Mouse (Mus musculus) heart, adult 11 months (tissue): ENCODE data around the gene Gpr156.

Source experiments
- DNase-seq: peaks from one replicate; pipeline ENCODE4 v3.0.0; 2022

Gene Gpr156

DNA sequence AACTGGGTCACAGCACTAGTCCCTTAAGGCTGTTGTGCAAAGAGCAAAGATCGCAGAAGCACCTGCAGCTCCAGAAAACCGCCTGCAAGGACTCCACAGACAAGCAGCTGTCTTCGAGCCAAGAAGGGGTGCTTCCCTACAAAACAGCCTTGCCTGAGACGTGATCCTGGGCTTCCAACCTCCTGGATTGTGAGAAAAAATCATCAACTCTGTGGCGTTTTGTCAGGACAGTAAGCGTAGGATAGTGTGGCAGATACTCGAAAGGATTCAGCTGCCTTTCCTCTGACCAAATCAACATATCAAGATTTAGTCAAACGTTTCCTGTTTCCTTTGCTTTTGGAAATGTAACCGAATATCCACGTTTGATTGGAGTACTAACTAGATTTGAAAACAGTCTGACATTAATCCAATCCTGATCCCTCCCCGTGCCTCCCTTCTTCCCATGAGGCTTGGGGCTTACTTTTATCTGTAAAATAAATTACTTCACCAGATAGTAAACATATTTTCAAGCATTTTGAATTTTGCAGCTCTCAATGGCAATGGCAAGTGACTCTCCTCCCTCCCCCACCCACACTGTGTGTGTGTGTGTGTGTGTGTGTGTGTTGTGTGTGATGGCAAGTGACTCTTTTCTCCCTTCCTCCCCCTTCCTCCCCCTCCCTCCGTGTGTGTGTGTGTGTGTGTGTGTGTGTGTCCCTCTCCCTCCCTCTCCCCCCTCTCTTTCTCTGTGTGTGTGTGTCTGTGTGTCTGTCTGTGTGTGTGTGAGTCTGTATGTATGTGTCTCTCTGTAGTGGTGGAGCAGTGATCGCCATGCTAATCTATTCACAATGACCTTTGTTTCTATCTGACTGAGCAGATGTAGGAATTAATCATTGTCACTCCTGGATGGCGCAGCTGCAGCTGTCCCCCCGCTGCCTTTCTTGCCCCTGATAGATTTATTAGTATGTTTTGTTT, 47.3 kb downstream of the Gpr156 start:
- DNase-seq: peak; percentile 76

DNA sequence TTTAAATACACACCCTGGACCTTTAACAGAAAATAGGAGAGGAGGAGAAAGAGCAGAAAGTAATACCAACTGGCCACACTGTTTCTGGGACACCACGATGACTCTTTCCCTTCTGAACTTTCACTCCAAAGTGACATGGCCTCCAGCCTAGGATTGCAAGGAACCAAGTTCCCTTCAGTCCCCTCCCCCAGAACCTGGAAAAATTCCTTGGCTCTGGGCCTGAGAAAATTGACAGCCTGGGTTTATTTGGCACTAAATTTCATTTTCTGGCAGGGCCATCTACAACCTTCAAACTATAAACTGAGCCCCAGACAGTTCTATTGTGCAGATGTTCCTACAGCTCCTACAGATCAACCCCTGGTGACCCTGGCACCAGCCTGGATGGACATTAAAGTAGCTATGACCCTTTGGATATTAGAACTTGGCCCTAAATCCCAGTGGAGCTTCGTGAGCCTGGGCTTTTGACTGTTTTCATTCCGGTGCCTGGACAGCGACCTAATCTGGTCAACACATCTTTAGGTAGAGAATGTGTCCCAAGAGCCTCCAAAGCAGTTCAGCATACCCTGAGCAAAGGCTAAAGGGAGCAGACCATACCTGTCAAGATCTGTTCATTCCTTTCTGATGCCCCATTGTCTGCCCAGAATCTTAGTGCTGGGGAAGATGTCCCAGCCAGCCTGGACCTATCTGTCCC, 48.2 kb downstream of the Gpr156 start:
- peak; percentile 75 for DNase-seq

DNA sequence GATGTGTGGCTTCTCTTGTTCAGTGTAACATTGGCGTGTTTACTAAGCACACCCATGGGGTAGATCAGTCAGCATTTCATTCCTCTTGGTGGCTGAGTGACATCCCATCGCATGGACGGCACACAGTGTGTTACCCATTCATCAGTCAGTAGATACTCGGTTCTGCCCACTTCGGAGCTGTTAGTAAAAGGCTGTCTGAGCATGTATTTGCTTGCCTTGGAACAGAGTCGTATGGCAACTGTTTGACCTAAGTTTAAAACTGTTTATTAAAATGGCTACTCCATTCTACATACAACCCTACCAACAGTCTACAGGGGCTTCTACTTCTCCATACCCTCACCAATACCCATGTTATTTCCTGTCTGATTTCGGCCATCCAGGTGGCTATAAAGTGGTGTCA, 50.6 kb downstream of the Gpr156 start:
- DNase-seq: peak; percentile 55

DNA sequence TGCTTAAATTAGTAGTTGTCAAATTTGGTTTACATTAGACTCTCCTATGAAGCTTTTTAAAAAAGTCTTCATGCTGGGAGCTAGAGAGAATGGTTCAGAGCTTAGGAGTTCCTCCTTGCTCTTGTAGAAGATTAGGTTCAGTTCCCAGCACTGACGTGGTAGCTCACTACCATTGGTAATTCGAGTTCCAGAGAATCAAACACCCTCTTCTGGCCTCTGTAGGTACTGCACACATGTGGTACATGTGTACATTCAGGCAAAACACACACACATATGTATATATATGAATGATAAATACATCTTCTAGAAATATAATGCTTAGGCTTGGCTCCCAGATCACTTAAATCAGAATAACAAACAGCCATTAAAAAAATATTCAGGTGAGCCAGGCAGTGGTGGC, 51.1 kb downstream of the Gpr156 start:
- peak; percentile 22 for DNase-seq

DNA sequence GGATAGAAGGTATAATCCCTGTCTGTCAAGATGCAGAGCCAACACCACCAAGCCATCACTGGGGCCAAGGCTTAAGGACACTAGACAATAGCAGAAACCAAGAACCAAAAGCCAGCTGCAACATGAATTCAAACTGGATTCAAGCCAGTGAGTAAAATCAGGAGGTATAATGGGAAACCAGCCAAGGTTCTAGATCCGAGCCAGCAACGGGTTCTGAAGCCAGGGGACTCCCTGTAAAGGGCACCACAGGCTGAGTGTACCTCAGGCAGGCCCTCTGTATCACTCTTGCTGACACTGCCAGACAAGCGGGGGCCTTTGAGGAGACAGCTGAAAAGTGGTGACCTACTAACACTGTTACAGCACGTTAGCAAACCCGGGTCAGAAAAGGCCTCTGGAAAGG, 55.2 kb downstream of the Gpr156 start:
- peak; percentile 85 for DNase-seq

DNA sequence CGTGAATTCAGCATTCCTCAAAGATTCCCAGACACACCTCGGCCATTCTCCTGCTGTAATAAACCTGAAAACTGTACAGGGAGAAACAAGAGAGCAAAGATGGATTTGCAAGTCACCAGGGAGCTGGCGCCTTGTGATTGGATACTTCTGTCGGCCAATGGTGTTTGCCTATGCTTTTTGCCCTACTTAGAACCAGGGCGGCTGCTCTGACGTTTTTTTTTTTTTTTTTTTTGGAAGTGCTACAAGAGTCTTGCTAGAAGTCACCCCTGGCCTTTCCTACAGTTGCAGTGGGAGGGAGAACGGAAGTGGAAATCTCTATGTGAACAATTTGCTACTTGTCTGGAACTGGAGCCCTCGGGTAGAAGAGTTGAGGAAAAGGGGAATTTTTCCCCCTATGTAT, 56.1 kb downstream of the Gpr156 start:
- DNase-seq: peak; percentile 39

DNA sequence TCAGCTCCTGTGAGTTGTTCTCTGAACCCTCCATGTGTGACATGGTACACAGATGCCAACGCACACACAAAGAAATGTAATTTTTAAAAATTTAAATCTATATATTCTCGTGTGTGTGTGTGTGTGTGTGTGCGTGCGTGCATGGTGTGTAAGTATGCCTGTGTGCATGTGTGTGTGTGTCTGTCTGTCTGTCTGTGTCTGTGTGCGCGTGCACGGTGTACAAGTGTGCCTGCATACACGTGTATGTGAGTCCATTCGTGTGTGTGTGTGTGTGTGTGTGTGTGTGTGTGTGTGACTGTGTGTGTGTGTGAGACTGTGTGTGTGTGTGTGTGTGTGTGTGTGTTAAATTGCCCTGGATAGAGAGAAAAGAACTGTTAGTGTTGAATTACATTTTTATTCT, 56.9 kb downstream of the Gpr156 start:
- DNase-seq: peak; percentile 12

DNA sequence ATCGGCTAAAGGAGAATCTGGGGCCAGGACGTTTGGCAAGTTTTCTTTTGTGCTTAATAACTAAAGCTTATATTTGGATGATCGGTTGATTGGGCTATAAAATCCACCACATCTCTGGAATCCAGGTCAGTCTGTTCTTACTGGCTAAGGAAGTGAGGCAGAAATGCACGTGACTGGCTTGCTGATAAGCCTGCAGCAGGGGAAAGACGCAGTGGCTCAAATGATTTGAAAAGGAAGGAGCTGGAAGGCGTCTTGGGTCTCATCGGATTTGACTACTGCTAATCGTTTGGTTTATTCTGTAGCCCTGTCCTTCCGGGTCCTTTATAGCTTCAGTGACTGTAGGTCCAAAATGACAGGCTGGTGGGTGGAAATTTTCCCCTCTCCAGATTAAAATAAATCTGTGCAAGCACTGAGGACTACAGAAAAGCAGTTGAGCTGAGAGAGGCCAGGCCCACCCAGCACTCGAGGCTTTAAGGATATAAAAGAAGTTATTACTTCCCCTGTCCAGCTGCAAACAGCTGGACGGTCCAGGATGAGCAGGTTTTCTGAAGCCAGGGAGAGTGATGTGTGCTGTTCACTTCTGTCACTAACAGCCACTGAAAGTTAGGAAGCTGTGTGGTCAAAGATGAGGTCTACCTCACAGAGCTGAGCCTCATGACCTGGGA, 57.7 kb downstream of the Gpr156 start:
- peak; percentile 96 for DNase-seq

DNA sequence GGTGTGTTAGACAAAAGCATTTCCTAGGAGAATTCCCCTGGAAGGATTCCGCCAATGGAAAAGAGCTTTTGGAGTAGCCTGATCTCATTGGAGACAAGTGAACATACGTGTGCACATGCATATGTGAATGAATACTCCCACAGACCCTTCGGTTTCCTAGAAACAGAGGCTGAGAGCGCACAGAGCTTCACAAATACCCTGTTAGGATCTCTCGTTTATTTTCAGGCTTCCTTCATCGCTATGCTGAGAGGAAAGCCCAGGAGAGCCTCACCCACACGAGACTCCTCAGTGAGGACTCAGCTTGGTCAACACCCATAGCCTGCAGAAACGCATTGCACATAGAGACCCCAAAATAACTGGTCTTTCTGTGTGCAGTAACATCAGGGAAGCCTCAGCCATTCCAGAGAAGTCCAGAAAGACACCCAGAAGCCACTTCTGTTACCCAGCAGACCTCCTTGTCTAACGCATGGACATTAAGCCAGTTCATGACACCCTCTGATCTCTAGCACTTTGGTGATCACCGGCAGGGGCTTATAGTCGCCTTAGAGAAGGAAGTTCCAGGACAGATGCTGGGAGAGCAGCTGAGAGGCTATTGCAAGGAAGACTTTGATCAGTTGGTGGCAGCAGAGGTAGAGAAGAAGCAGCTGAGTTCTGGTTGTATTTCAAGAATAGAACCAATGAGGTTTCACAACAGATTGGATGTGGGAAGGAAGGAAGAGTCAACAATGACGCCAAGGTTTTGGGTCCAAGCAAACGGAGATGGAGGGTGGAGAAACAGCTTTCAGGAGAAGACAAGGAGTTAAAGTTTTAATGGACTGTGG, 58.4 kb downstream of the Gpr156 start:
- DNase-seq: peak; percentile 89

DNA sequence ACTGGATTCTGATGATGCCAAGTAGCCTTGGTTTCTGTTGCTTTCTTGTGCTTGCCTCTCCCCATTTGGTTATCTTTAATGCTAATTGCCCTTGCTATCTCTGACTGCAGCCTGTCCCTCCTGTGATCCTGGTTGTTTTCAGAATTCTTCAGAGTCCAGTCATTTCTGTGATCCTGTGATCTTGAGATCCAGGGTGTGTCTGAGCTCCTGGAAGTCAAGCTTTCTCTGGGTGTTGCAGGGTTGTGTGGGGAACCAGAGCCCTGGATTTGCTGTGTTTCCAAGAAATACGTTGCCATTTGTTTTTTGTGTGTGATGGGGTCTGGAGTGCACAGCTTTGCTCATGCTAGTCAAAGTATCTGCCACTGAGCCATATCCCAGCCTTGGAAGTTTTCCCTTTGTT, 65.6 kb downstream of the Gpr156 start:
- DNase-seq: peak; percentile 5

DNA sequence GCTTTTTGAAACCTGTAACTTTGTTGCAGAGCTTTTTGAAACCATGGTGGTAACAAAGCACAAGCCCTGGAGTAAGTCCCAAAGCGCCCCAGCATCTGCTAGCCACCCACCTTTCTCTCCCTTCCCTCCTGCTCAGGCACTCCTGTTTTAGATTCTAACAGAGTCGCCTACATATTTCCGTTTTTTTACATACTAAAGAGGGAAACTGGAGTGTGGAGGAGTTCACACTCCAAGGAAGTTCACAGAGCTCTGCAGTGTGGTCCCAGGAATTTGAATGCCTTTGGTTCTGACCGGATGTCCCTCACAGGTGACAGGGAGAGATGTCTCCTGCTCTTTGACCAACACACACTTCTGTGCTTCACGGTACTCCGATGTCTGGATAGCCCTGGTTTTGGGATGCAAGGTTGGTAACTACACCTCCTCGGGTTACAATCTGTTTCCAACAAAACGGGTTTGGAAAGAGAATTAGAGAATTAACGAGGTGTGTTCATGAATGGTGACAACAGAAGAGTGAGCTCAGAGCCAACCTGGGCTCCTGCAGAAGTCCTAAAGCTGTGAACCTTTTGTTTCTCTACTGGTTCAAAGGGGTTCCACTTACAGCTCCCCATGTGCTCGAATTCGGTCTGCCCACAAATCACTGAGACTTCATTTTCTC, 72.0 kb downstream of the Gpr156 start:
- peak; percentile 64 for DNase-seq

DNA sequence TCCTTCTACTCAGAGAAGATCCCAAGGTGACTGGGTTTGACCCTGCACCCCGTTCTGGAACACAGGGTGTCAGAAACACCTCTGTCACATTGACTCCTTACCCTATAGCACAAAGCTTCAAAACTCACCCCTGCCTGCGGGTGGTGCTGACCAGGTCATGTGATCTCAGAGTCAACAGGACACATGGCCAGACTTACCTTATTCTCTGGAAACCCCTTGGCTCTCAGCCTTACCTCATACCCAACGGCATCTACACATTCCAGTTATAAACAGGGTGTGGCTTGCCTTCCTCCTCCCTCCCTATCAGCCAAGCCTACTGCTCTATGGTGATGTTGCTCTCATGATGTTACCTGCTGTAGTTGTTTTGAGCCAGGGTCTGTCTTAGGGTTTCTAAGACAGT, 73.5 kb downstream of the Gpr156 start:
- DNase-seq: peak; percentile 76

DNA sequence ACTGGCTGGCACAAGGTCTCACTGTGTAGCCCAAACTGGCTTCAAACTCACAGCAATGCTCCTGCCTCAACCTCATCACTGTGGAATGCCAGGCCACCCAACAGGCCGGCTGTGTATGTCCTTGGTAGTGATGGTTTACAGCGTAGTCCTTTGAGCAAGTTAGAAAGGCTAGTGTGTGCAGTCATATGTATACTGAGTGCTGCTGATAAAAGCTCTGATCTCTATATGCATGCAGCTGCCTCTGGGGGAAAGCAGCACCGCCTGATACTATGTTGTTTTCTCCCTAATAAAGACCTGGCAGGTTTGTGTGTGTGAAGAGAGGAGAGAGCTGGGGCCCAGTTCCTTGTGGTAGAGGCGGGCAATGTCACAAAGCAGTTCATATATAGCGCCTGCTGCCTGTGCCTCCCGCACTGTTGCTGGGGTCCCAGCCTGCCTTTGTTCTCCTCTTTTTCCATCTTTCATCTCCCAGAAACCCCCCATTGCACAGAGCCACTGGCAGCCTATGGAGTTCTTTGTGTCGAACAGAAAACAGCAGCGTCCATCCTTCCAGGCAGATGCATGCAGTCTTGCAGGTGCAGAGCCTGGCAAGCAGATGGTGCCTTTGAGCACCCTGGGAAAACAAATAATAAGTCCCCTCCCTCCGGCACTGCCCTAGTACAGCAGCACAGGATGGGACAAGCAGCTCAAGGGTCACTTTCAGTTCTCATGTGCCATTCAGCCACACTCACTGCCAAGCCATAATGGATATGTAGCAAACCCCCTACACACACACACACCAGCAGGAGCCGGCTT, 74.5 kb downstream of the Gpr156 start:
- peak; percentile 72 for DNase-seq

DNA sequence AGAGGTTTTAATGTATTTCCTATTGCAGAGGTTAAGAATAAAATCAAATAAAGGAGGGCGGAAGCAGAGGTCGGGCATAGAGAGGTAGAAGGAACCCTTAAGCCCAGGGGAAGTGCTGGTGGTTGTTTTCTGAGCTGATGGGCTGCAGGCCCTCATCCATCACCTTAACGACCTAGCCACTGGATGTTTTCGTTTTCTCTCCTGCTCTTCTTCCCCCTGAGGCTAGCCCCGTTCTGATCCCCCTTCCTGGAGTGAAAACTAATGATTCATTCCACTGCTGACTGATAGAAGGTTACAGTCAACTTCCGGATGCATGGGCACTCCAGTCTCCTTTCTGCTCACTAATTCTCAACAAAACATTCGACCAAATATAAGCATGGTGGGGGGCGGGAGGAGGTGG, 76.5 kb downstream of the Gpr156 start:
- no peak for DNase-seq

DNA sequence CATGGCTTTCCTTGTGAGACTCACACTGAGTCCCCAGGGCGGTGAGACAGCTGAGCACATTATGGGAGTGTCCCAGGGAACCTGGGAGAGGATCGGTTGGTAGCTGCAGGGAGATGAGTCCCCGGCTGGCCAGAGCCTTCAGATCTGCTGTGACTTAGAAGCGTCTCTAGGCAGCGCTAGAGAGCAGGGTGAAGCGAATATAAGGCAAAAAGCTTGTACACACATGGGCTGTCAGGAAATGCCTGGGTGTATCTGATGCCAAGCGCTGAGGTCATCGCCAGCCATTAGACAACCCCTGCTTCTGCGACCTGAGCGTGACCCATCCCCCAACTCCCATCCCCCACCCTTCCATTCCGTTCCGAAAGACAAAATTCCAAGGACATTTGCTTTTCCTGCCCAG, 78.4 kb downstream of the Gpr156 start:
- DNase-seq: peak; percentile 99

DNA sequence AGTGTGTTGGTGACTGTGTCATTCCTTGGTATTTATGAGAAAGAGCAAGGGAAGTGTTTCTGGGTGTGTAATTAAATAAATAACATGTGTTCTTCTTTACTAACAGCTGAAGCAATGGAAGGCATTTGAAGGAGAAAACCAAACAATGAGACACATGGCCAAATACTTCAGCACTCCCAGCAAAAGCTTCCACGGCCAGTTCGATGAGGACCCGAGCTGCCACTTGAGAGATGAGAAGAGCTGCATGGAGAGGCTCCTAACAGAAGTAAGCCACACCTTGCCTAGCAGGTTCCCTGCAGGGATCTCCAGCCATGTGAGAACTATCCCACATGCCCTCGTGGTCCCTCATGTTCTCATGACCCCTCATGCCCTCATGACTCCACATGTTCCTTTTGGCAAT, 81.5 kb downstream of the Gpr156 start:
- DNase-seq: peak; percentile 75

DNA sequence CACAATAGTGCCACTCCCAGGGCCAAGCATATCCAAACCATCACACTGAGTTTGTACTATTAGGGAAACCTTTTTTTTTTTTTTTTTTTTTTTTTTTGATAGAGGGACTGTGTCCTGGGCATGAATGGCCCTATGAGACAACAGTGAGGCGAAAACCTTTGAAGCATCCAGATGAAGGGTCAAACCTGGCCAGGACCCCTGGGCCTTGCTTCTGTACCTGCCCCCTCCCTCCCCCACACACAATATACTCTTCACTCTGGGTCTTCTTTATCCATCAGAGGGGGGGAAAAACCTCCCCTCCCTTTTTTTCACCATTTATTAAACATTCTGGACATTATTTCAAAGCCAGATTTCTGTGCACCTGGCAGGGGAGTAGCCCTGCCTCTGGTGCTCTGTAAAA, 83.5 kb downstream of the Gpr156 start:
- no peak for DNase-seq

DNA sequence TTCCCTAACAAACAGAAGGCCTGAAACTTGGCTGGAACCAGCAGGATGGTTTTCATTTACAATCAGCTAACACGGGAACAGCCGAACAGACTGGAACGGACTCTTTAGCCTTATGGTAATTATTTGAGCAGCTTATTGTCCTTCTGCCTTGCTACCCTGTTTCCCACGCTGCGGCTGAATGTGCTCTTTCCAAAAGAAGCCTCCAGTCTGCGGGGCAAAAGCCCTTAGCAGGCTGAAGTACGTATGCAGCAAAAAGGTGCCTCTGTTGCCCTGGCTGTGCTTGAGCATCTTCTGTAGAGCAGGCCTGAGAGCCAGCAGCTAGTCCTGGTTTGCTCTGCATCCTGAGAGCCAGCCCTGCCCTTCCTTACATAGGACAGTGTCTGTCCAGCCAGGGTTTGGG, 83.9 kb downstream of the Gpr156 start:
- peak; percentile 41 for DNase-seq

DNA sequence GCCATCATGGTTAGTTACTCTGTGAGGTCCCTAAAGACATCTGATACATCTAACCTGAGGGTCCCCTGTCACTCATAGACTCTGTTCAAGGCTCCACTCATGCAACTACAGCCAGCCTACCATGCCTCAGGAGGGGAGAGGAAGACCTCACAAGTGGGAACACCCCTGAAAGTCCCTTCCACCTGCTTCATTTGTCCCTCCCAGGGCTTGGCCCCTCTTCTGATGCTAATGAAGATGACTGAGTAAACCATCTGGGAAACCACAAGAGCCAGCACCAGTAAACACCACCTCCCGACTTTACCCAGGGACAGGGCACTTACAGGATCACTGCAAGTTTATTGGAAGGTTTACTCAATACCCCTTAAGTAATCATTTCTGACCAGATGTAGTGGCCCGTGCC, 85.5 kb downstream of the Gpr156 start:
- no peak for DNase-seq

DNA sequence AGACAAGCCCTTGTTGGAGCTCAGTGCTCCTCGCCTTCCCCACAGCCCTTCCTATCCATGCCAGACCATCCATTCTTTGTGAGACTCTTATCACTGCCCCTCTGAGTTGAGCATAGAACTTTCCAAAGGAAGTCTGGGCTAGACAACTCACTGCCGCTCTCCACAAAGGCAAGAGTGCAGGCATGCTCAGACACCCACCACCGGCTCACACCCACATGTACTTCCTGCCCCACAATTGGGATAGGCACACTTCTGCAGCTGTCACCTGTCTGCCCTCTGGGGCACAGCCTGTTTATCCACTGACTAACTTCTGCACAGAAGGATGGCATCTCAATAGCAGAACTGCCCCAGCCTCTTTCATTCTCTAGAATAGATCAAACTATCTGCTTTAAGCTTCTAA, 86.2 kb downstream of the Gpr156 start:
- no peak for DNase-seq

DNA sequence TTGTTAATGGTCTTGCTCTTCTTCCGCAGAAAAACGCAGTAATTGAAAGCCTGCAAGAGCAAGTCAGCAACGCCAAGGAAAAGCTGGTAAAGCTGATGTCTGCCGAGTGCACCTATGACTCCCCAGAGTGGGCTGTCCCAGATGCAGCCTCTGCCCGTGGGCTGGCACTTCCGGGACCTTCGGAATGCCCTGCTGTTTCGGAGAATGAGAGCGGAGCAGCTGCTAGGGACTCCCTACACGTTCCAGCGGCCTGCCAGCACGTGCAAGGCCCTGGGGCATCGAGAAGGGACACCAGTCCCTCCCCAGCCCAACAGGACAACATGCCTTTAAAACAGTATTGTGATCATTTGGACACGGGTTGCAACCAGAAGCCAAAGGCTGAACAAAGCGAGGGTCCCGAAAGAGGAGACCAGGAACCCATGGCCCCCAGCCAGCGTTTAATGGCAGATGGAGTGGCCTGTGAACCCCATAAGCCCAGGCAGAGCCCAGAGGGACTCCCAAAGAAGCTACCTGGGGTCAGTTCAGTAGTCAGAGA, 88.3 kb downstream of the Gpr156 start:
- peak; percentile 82 for DNase-seq
